Mouse (Mus musculus): Measurements from ENCODE around the gene Csrp2. TPM values are rescaled to one million over a fixed set of nuclear protein-coding genes. Genes with fewer than 3 reads are reported as not detected.

Csrp2 gene
- total and polyA plus RNA-seq, 3 experiments = 4.8 to 19.6 TPM; not detected in 1

DNA sequence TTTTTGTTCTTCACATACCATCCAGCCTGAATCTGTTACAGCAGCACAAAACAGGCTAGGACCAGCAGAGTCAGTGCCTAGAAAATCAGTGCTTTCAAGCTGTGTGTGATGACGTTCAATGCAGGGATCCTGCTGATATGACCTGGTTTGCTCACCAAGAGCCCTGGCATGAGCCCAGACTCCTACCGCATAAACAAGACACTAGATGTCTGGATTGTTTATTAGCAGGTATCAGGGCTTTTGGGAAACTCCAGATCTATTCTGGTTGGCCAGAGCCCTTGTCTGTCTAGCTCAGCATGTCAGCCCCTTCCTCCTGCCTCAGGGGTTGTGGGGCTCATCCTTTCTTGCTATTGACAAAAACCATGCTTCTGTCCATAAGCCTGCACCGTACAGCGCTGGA, 10.2 kb downstream of the Csrp2 start:
- Histone ChIP-seq H3K4me3 (ENCODE audit: control insufficient read depth in 1 of 2, insufficient read depth in 1 of 2, low read depth in 2 of 2, low read length in 2 of 2) (no peak overlapping the region), H3K9ac (ENCODE audit: control insufficient read depth, low read depth, low read length, poor library complexity, severe bottlenecking) (no peak overlapping the region), H3K9me3 (replicated peaks; ENCODE audit: insufficient read depth, low read length) (no peaks in the 10 kb centered on the region), H3K36me3 (ENCODE audit: control insufficient read depth in 1 of 2, insufficient read depth in 2 of 2, low read length in 2 of 2) (no peaks in the 10 kb centered on the region), H3K27me3 (ENCODE audit: control insufficient read depth in 1 of 2, insufficient read depth in 2 of 2, low read length in 2 of 2) (no peaks in the 10 kb centered on the region), H3K79me2 (ENCODE audit: control insufficient read depth, insufficient read depth, low read length, poor library complexity) (no peaks in the 10 kb centered on the region), H3K4me1 (ENCODE audit: control insufficient read depth in 1 of 2, insufficient read depth in 2 of 2, low read length in 2 of 2) (no peaks in the 10 kb centered on the region), H3K27ac (ENCODE audit: control insufficient read depth, low read depth, low read length) (no peak overlapping the region)
- no peak for DNase-seq (ENCODE audit: low read depth, low spot score)
- no peak for TF ChIP-seq NELFE (IDR thresholded peaks at IDR 0.05; ENCODE audit: low read depth, low read length)
- TF ChIP-seq MXI1 (IDR thresholded peaks at IDR 0.05; ENCODE audit: low read depth, low read length) = no peak
- TF ChIP-seq ZC3H11A (IDR thresholded peaks at IDR 0.05; ENCODE audit: low read depth, low read length) = no peak
- no peak for TF ChIP-seq GABPA (IDR thresholded peaks at IDR 0.05; ENCODE audit: low read depth, low read length)
- TF ChIP-seq NRF1 (IDR thresholded peaks at IDR 0.05; ENCODE audit: insufficient read depth, low read depth, low read length, poor library complexity, severe bottlenecking) = no peak
- no peak for TF ChIP-seq MEF2A (IDR thresholded peaks at IDR 0.05; ENCODE audit: extremely low read depth, insufficient replicate concordance, low read depth, low read length, poor library complexity, severe bottlenecking)
- no peak for TF ChIP-seq MYC (IDR thresholded peaks at IDR 0.05; ENCODE audit: low read depth, low read length)
- no peak for TF ChIP-seq POLR2AphosphoS5 (IDR thresholded peaks at IDR 0.05; ENCODE audit: borderline replicate concordance, low read depth, low read length)
- no peak for TF ChIP-seq USF2 (IDR thresholded peaks at IDR 0.05; ENCODE audit: borderline replicate concordance in 1 of 2, insufficient read depth in 1 of 2, low read depth in 1 of 2, low read length in 2 of 2)
- TF ChIP-seq HCFC1 (IDR thresholded peaks at IDR 0.05; ENCODE audit: low read depth, low read length) = no peak
- TF ChIP-seq ZNF384 (IDR thresholded peaks at IDR 0.05; ENCODE audit: low read depth, low read length) = no peak
- TF ChIP-seq MAFK (IDR thresholded peaks at IDR 0.05; ENCODE audit: borderline replicate concordance, low read depth, low read length) = no peak
- no peak for TF ChIP-seq ETS1 (IDR thresholded peaks at IDR 0.05; ENCODE audit: low read depth, low read length)
- no peak for TF ChIP-seq UBTF (IDR thresholded peaks at IDR 0.05; ENCODE audit: borderline replicate concordance, insufficient read depth, low read depth, low read length)
- no peak for TF ChIP-seq JUND (IDR thresholded peaks at IDR 0.05; ENCODE audit: low read depth, low read length)
- no peak for TF ChIP-seq CHD1 (IDR thresholded peaks at IDR 0.05; ENCODE audit: low read depth, low read length)
- TF ChIP-seq SMC3 (IDR thresholded peaks at IDR 0.05; ENCODE audit: low read depth, low read length) = no peak
- TF ChIP-seq CHD2 (IDR thresholded peaks at IDR 0.05; ENCODE audit: low read length) = no peak

DNA sequence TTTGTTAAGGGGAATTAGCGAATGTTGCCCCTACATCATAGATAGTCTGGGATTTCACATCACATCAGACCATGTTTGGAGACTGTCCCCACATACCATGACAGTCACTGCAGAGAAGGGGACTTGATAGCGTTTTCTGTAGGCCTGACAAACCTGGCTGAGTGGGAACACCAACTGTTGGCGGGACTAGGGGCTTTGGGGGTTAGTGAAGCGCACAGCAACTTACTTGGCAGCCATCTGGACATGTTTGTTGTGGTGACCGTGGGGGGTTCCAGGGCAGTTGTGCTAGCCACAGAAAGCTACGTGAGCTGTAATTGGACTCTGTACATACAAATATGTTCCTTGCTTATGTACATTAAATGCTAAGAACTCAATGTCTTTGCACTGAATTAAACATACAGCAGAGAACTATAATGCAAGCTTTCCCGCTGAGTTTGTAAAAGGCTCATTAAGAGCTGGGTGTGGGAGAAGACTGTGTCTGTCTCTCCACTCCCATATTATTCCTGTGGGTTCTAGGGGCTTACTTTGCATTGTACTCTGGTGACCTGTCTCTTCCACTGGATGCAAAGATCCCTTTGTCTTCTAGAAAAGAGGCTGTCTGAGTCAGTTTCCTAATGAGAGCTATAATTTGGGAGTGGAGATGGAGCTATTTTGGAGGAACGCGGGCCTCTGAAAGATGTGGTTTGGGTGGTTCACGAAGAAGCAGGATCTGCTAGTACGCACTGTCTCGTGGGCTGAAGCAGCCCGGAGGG, 11.7 kb downstream of the Csrp2 start:
- Histone ChIP-seq H3K9me3 (replicated peaks; ENCODE audit: insufficient read depth, low read length) (no peaks in the 10 kb centered on the region), H3K4me3 (ENCODE audit: control insufficient read depth in 1 of 2, insufficient read depth in 1 of 2, low read depth in 2 of 2, low read length in 2 of 2) (no peak overlapping the region), H3K27me3 (ENCODE audit: control insufficient read depth in 1 of 2, insufficient read depth in 2 of 2, low read length in 2 of 2) (no peaks in the 10 kb centered on the region), H3K27ac (ENCODE audit: control insufficient read depth, low read depth, low read length) (no peak overlapping the region), H3K9ac (ENCODE audit: control insufficient read depth, low read depth, low read length, poor library complexity, severe bottlenecking) (no peak overlapping the region), H3K4me1 (ENCODE audit: control insufficient read depth in 1 of 2, insufficient read depth in 2 of 2, low read length in 2 of 2) (no peaks in the 10 kb centered on the region), H3K79me2 (ENCODE audit: control insufficient read depth, insufficient read depth, low read length, poor library complexity) (no peaks in the 10 kb centered on the region), H3K36me3 (ENCODE audit: control insufficient read depth in 1 of 2, insufficient read depth in 2 of 2, low read length in 2 of 2) (no peaks in the 10 kb centered on the region)
- no peak for DNase-seq (ENCODE audit: low read depth, low spot score)
- TF ChIP-seq TBP (IDR thresholded peaks at IDR 0.05; ENCODE audit: low read depth, low read length) (no peak), RCOR1 (IDR thresholded peaks at IDR 0.05; ENCODE audit: low read depth, low read length) (no peak), CHD2 (IDR thresholded peaks at IDR 0.05; ENCODE audit: low read length) (no peak), MEF2A (IDR thresholded peaks at IDR 0.05; ENCODE audit: extremely low read depth, insufficient replicate concordance, low read depth, low read length, poor library complexity, severe bottlenecking) (no peak), GABPA (IDR thresholded peaks at IDR 0.05; ENCODE audit: low read depth, low read length) (no peak), JUND (IDR thresholded peaks at IDR 0.05; ENCODE audit: low read depth, low read length) (no peak), E2F4 (IDR thresholded peaks at IDR 0.05; ENCODE audit: borderline replicate concordance, low read depth, low read length) (no peak), MAFK (IDR thresholded peaks at IDR 0.05; ENCODE audit: borderline replicate concordance, low read depth, low read length) (no peak), MXI1 (IDR thresholded peaks at IDR 0.05; ENCODE audit: low read depth, low read length) (no peak), USF2 (IDR thresholded peaks at IDR 0.05; ENCODE audit: borderline replicate concordance in 1 of 2, insufficient read depth in 1 of 2, low read depth in 1 of 2, low read length in 2 of 2) (no peak), MAX (IDR thresholded peaks at IDR 0.05; ENCODE audit: low read length) (no peak)
